In genomic region chr1:89576174-89576890, GRCm38 (mm10) we compare ENCODE assay signal across 8 mouse cellular contexts.
DNase-seq lines count a peak whose midpoint lies in the region; ATAC-seq lines count a peak whose summit lies in the region.

No protein-coding gene starts in this region.

- H3K4me1 ChIP-seq in neural tube, embryonic 11.5 days (ENCODE audit: control insufficient read depth, insufficient read depth, low read length): peaks cover 26% of the 10 kb centered on the region
- H3K4me1 ChIP-seq in limb, embryonic 13.5 days: peaks cover 41% of the 10 kb centered on the region

- H3K4me3 ChIP-seq in neural tube, embryonic 11.5 days (ENCODE audit: low read depth, low read length): no peak overlapping the region
- peak overlapping the region; percentile 29; the same call in 1 of the 2 replicates for H3K4me3 ChIP-seq in limb, embryonic 13.5 days

- WGBS in neural tube, embryonic 11.5 days: 52% methylated on average over 7 of the region's 7 CpGs
- WGBS in limb, embryonic 13.5 days: 64% methylated on average over 7 of the region's 7 CpGs

- H3K9ac ChIP-seq in neural tube, embryonic 11.5 days (ENCODE audit: low read length): peak overlapping the region; percentile 54
- no peak overlapping the region; the same call in 1 of the 2 replicates for H3K9ac ChIP-seq in limb, embryonic 13.5 days

- ATAC-seq in neural tube, embryonic 11.5 days (ENCODE audit: insufficient read depth, low FRiP score, low TSS enrichment): no peak
- no peak for ATAC-seq in limb, embryonic 13.5 days (ENCODE audit: low FRiP score, low read depth)
- no peak for ATAC-seq in monocyte, adult 5-6 weeks (replicated peaks; ENCODE audit: insufficient number of reproducible peaks, low FRiP score, low TSS enrichment, poor library complexity, severe bottlenecking)

- no peaks in the 10 kb centered on the region for H3K36me3 ChIP-seq in neural tube, embryonic 11.5 days (ENCODE audit: control insufficient read depth, insufficient read depth, low read length)
- H3K36me3 ChIP-seq in limb, embryonic 13.5 days: no peaks in the 10 kb centered on the region

- no peaks in the 10 kb centered on the region for H3K9me3 ChIP-seq in neural tube, embryonic 11.5 days (ENCODE audit: control insufficient read depth, low read length)
- H3K9me3 ChIP-seq in limb, embryonic 13.5 days: no peaks in the 10 kb centered on the region

- peak overlapping the region; percentile 92 for H3K27ac ChIP-seq in neural tube, embryonic 11.5 days (ENCODE audit: low read depth, low read length)
- H3K27ac ChIP-seq in limb, embryonic 13.5 days: no peak overlapping the region; the same call in 1 of the 2 replicates

- 0 out of 2 replicates have a peak, but pooled peaks cover under 1% of the 10 kb centered on the region for H3K27me3 ChIP-seq in neural tube, embryonic 11.5 days (ENCODE audit: control insufficient read depth, insufficient read depth, low read length)
- H3K27me3 ChIP-seq in limb, embryonic 13.5 days: peaks cover 8% of the 10 kb centered on the region

- H3K4me2 ChIP-seq in neural tube, embryonic 11.5 days (ENCODE audit: low read depth): peak overlapping the region; percentile 41
- H3K4me2 ChIP-seq in limb, embryonic 13.5 days (replicated peaks): peak overlapping the region; percentile 59

- DNase-seq in cerebellum, adult 9-11 months: peak; percentile 69
- DNase-seq in cerebellum, postnatal 4 days (ENCODE audit: low spot score in 2 of 2): no peak
- no peak for DNase-seq in neural tube, embryonic 11.5 days (ENCODE audit: low spot score)
- no peak for DNase-seq in neural tube, embryonic 10.5 days (ENCODE audit: extremely low spot score, low spot score)
- no peak for DNase-seq in right cerebral cortex, postnatal 4 days
- no peak for DNase-seq in ovary, postnatal 36 days (ENCODE audit: low spot score)
